Mouse (Mus musculus) olfactory bulb, adult 2 months (tissue): Measurements from ENCODE around the gene Glt1d1. TPM values are rescaled to one million over a fixed set of nuclear protein-coding genes. Genes with fewer than 3 reads are reported as not detected.
"Not testable (repeated sequence)": the region's sequence is repeated elsewhere in the genome, so short reads cannot be mapped to it uniquely, and the experiment has no call there.

ENCODE experiments used
- H3K27ac ChIP-seq: fragments of 200-500 bp; 2 replicates; pipeline ENCODE4 v1.5.1; 2012; ENCODE audit warnings: low read depth, low read length; ENCODE audit not compliant: insufficient read depth
- H3K4me1 ChIP-seq: fragments of 200-500 bp; 2 replicates; pipeline ENCODE4 v1.6.1; 2012; ENCODE audit warnings: low read length; ENCODE audit not compliant: control insufficient read depth, insufficient read depth
- H3K4me3 ChIP-seq: fragments of 200-500 bp; 2 replicates; pipeline ENCODE4 v1.5.1; 2012; ENCODE audit warnings: mild to moderate bottlenecking, low read depth, low read length, moderate library complexity; ENCODE audit not compliant: insufficient read depth
- CTCF ChIP-seq: fragments of 200-500 bp; IDR thresholded peaks from 2 replicates; pipeline ENCODE4 v1.5.1; 2012; ENCODE audit warnings: low read depth, mild to moderate bottlenecking, low read length, moderate library complexity; ENCODE audit not compliant: insufficient read depth
- POLR2A ChIP-seq: fragments of 200-500 bp; IDR thresholded peaks from 2 replicates; pipeline ENCODE4 v1.6.1; 2012; ENCODE audit warnings: mild to moderate bottlenecking, low read depth, low read length, moderate library complexity; ENCODE audit not compliant: insufficient read depth
- WGBS: fragments of 180-500 bp; shearing (Covaris S2); methylation state at CpG from one replicate; pipeline ENCODE4 v1.1.7; 2018; 5-methylcytosine and 5-hydroxymethylcytosine counted together
- polyA plus RNA-seq: library from polyadenylated mRNA; stranded (reverse); fragments of >200 nt; gene quantifications from 2 replicates; pipeline ENCODE4 v1.2.4, GENCODE M21; 2012; ENCODE audit warnings: low replicate concordance; ENCODE audit not compliant: missing spikeins, insufficient read depth, insufficient read length

Glt1d1 gene
- polyA plus RNA-seq, 1 experiment, result not detected

GRCm38 (mm10) chr5:127700156-127700555, 68.1 kb downstream of the Glt1d1 start:
- WGBS, result 73% methylated on average over 6 of the region's 6 CpGs
- no peak overlapping the region for H3K4me3 ChIP-seq
- H3K27ac ChIP-seq, result no peak overlapping the region
- TF ChIP-seq CTCF, result no peak
- peaks cover 9% of the 10 kb centered on the region for H3K4me1 ChIP-seq

GRCm38 (mm10) chr5:127703609-127704180, 71.6 kb downstream of the Glt1d1 start:
- peaks cover 12% of the 10 kb centered on the region for H3K4me1 ChIP-seq
- no peak overlapping the region for H3K4me3 ChIP-seq
- TF ChIP-seq POLR2A (no peak), CTCF (no peak)
- 54% methylated on average over 9 of the region's 9 CpGs for WGBS
- H3K27ac ChIP-seq, result no peak overlapping the region

DNA sequence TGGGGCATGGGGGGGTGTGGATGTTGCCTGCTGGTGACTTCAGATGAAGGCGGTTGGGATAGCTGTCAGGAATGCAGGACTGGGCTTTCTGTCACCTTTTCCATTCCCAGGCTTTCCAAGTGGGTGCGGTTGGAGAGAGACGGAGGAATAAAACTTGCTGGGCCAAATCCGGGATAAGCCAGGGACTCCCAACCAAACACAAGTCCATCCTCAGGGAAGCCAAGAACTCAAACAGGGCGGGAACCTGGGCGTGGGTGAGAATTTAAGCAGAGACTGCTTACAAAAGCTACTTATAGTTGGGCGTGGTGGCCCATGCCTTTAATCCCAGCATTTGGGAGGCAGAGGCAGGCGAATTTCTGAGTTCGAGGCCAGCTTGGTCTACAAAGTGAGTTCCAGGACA, 73.2 kb downstream of the Glt1d1 start:
- TF ChIP-seq POLR2A, result no peak
- TF ChIP-seq CTCF, result no peak
- H3K27ac ChIP-seq, result no peak overlapping the region
- H3K4me3 ChIP-seq, result no peak overlapping the region
- WGBS, result 95% methylated on average over 9 of the region's 9 CpGs
- H3K4me1 ChIP-seq, result peaks cover 4% of the 10 kb centered on the region

DNA sequence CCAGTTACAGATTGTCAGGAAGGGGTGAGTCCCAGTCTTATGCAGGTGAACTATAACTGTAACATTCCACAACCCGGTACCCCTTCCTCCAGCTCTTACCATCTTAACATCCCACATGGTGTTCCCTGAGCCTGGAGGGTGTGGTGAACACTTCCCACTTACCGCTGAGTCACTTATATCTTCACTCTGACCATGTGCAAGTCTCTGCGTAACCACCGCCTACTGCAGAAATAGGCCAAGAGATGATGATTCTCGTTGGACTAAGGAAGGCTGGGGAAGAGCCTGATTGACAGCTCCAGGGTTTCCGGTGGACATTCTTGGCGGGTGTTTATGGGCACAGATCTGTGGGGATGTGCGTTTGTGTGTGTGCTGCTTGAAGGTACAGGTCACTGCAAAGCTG, 73.9 kb downstream of the Glt1d1 start:
- WGBS, result 64% methylated on average over 8 of the region's 8 CpGs
- Histone ChIP-seq H3K4me1 (peaks cover 3% of the 10 kb centered on the region; the same call in 1 of the 2 replicates), H3K27ac (no peak overlapping the region), H3K4me3 (no peak overlapping the region)
- TF ChIP-seq CTCF, result no peak
- TF ChIP-seq POLR2A, result no peak

- Histone ChIP-seq H3K4me1 (peaks cover 3% of the 10 kb centered on the region; the same call in 1 of the 2 replicates), H3K4me3 (no peak overlapping the region), H3K27ac (no peak overlapping the region)
- 69% methylated on average over 9 of the region's 9 CpGs for WGBS
- TF ChIP-seq CTCF (peak; percentile 34; the same call in 1 of the 2 replicates), POLR2A (no peak)
Measured at GRCm38 (mm10) chr5:127708143-127708542, 76.1 kb downstream of the Glt1d1 start.

GRCm38 (mm10) chr5:127714783-127715704, 83.0 kb downstream of the Glt1d1 start:
- Histone ChIP-seq H3K4me1 (no peaks in the 10 kb centered on the region), H3K4me3 (no peak overlapping the region), H3K27ac (no peak overlapping the region)
- TF ChIP-seq CTCF, result no peak
- no peak for TF ChIP-seq POLR2A
- 81% methylated on average over 7 of the region's 7 CpGs for WGBS

- no peak overlapping the region for H3K4me3 ChIP-seq
Measured at GRCm38 (mm10) chr5:127720591-127721379, 88.7 kb downstream of the Glt1d1 start.

DNA sequence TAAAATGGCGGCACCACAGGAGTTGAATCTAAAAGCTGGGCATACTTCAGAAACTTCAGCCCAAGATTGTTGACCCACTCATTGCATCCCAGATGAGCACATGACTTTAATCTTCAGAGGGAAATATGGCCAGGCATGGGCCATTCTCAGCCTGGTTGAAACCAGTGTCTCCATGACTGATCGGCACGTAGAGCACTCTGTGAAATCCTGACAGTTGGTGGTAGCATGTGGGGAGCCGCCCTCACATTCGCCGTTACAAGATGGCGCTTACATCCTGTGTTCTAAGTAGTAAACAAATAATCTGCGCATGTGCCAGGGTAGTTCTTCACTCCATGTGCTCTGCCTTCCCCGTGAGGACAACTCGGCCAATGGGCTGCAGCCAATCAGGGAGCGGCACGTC, 90.1 kb downstream of the Glt1d1 start:
- not testable (repeated sequence) for H3K4me3 ChIP-seq, H3K27ac ChIP-seq, H3K4me1 ChIP-seq
- WGBS, result 92% methylated on average over 12 of the region's 12 CpGs

More at GRCm38 (mm10) chr5:127720591-127721379, 88.7 kb downstream of the Glt1d1 start:
- Histone ChIP-seq H3K27ac (no peak overlapping the region), H3K4me1 (no peaks in the 10 kb centered on the region)
- no peak for TF ChIP-seq POLR2A
- no peak for TF ChIP-seq CTCF
- 41% methylated on average over 15 of the region's 15 CpGs for WGBS

- Histone ChIP-seq H3K4me3 (no peak overlapping the region), H3K27ac (no peak overlapping the region), H3K4me1 (no peaks in the 10 kb centered on the region)
- WGBS, result 93% methylated on average over 2 of the region's 2 CpGs
- TF ChIP-seq POLR2A (no peak), CTCF (no peak)
Measured at GRCm38 (mm10) chr5:127730351-127730750, 98.3 kb downstream of the Glt1d1 start.
